Mouse (Mus musculus): ENCODE results near the gene St3gal3. TPM values are rescaled to one million over a fixed set of nuclear protein-coding genes. Genes with fewer than 3 reads are reported as not detected.

The St3gal3 gene
- polyA plus RNA-seq (2015; fragmentation: Illumina TruSeq; extraction: RNeasy Lipid Tissue Mini Kit (QIAGEN cat#74804); ENCODE audit: low read depth, low replicate concordance), result 48.6 TPM

GRCm38 (mm10) chr4:118134485-118135365, at the start of gene St3gal3:
Gene St3gal3 (minus strand): TSS chr4:118134914.

GRCm38 (mm10) chr4:118179467-118180300, 45.0 kb upstream of the St3gal3 start, which contains the start of gene Kdm4a:
Gene Kdm4a (minus strand): TSS chr4:118180043.

GRCm38 (mm10) chr4:117929391-117929881, 205.3 kb downstream of the St3gal3 start, which contains the start of gene Artn:
Gene Artn (minus strand): TSS chr4:117929763.

GRCm38 (mm10) chr4:117914591-117915442, 219.9 kb downstream of the St3gal3 start, which contains the start of gene Ipo13:
Gene Ipo13 (minus strand): TSS chr4:117914999.

GRCm38 (mm10) chr4:117891738-117892161, 243.0 kb downstream of the St3gal3 start, which contains the start of gene Dph2:
Gene Dph2 (minus strand): TSS chr4:117892032.

GRCm38 (mm10) chr4:117887133-117887532, 247.6 kb downstream of the St3gal3 start, which contains the start of gene Atp6v0b:
Gene Atp6v0b (minus strand): TSS chr4:117887333.

GRCm38 (mm10) chr4:117882701-117883691, 251.7 kb downstream of the St3gal3 start, which contains the start of gene B4galt2:
Gene B4galt2 (minus strand): TSS chr4:117883487.

Other genes starting within 250 kb of the St3gal3 start
- 631 TPM for gene Atp6v0b, start 247.6 kb downstream of the St3gal3 start, polyA plus RNA-seq (2015; fragmentation: Illumina TruSeq; extraction: RNeasy Lipid Tissue Mini Kit (QIAGEN cat#74804); ENCODE audit: low read depth, low replicate concordance)
- 10.2 TPM for gene Dph2, start 242.9 kb downstream of the St3gal3 start, polyA plus RNA-seq (2015; fragmentation: Illumina TruSeq; extraction: RNeasy Lipid Tissue Mini Kit (QIAGEN cat#74804); ENCODE audit: low read depth, low replicate concordance)
- gene Ipo13, start 219.9 kb downstream of the St3gal3 start, polyA plus RNA-seq (2015; fragmentation: Illumina TruSeq; extraction: RNeasy Lipid Tissue Mini Kit (QIAGEN cat#74804); ENCODE audit: low read depth, low replicate concordance), result 68.0 TPM
- 0.58 TPM for gene Artn, start 205.2 kb downstream of the St3gal3 start, polyA plus RNA-seq (2015; fragmentation: Illumina TruSeq; extraction: RNeasy Lipid Tissue Mini Kit (QIAGEN cat#74804); ENCODE audit: low read depth, low replicate concordance)
- 25.0 TPM for gene Kdm4a, start 45.1 kb upstream of the St3gal3 start, polyA plus RNA-seq (2015; fragmentation: Illumina TruSeq; extraction: RNeasy Lipid Tissue Mini Kit (QIAGEN cat#74804); ENCODE audit: low read depth, low replicate concordance)
- 37.0 TPM for gene Ptprf, start 156.5 kb upstream of the St3gal3 start, polyA plus RNA-seq (2015; fragmentation: Illumina TruSeq; extraction: RNeasy Lipid Tissue Mini Kit (QIAGEN cat#74804); ENCODE audit: low read depth, low replicate concordance)

Data from brain, adult 10 weeks (tissue).